Mouse (Mus musculus) left cerebral cortex, adult 2 months (tissue): ENCODE measurements at regions not wholly inside any gene's neighbourhood (a gene's known extent, or its start where the extent isn't known, plus 50 kb on each side); places are given as distances from the start of the nearest gene placed in this dataset.

Experiments used
- DNase-seq, 2 experiments: peaks; one replicate each; pipeline ENCODE4 v3.0.0; 2021 to 2022; ENCODE audit warnings: low spot score in 2 of 2, mixed read lengths in 1 of 2; ENCODE audit errors: extremely low spot score in 1 of 2
- H3K27ac ChIP-seq: fragments of 200-600 bp; 2 replicates; pipeline ENCODE4 v1.8.1; 2022
- H3K4me3 ChIP-seq: fragments of 200-600 bp; 2 replicates; pipeline ENCODE4 v1.8.1; 2022
- CTCF ChIP-seq: fragments of 200-600 bp; IDR thresholded peaks from 2 replicates; pipeline ENCODE4 v1.8.1; 2022; ENCODE audit warnings: antibody characterized with exemption, mild to moderate bottlenecking, moderate library complexity
- intact Hi-C: fragments of 180-260 bp; cut with DNase I; formaldehyde crosslinking; loops from one replicate; pipeline ENCODE4 v1.15.1; 2025

DNA sequence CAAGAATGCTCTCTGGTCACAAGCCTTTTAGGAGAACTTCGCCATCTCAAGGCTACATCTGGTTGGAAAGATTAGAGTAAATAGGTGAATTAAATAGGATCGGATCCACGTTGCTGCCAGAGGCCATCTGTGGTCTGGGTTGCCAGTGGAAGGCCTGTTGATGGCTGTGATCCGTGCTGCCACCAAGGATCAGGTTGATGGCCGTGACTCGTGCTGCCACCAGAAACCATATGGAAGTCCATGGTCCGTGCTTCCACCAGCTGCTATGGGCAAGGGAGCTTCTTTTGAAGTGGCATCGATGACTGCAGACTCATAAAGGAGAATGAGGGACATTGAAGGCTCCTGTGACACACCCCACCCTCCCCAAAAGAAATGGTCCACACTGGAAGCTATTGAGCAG is 79.6 kb downstream of the Atp1a1 start:
- H3K4me3 ChIP-seq: no peak overlapping the region
- no peak for TF ChIP-seq CTCF
- intact Hi-C loops: no loop called here
- no peak overlapping the region for H3K27ac ChIP-seq
- no peak for DNase-seq

- intact Hi-C loops: no loop called here
Observed at GRCm38 (mm10) chr3:101524444-101524843, 80.0 kb downstream of the Atp1a1 start.

GRCm38 (mm10) chr3:101523239-101523638 is 81.2 kb downstream of the Atp1a1 start:
- no peak overlapping the region for H3K27ac ChIP-seq
- TF ChIP-seq CTCF: no peak
- no peak for DNase-seq
- H3K4me3 ChIP-seq: no peak overlapping the region
- intact Hi-C loops: no loop called here

More at GRCm38 (mm10) chr3:101524444-101524843, 80.0 kb downstream of the Atp1a1 start:
- TF ChIP-seq CTCF: no peak
- Histone ChIP-seq H3K4me3 (no peak overlapping the region), H3K27ac (no peak overlapping the region)
- no peak for DNase-seq

DNA sequence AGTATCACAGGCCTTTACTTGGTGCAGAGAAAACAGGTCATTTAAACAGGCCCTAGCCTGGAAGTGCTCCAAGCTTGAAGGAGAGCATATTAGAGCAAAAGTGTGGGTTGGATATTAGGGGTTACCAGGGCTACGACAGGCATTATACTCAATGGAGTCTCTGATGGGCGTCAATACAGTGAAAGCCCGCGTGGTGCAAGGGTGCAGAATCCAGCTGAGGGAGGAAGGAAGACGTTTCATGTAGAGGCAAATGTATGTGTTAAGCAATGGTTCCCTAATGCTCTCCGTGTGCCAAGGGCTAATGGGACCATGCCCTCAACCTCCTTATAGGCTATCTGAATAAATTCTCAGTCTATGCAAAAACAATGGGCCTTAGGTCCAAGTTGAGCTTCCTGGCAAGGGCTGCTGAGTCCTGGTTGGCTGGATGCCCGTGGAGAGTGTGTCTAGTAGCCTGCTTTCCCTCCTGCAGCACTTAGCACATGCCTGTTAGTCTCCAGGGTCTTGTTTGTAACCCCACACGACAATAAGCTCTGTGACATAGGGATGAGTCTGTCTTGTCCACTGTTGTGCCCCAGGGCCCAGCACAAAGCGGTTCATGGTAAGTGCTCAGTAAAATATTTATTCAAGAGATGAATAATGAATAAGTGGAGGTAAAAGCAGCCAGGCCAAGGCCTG is 82.1 kb downstream of the Atp1a1 start:
- H3K27ac ChIP-seq: no peak overlapping the region
- H3K4me3 ChIP-seq: no peak overlapping the region
- no peak for DNase-seq
- TF ChIP-seq CTCF: no peak
- intact Hi-C loops: no loop called here

GRCm38 (mm10) chr3:101521155-101521554 is 83.3 kb downstream of the Atp1a1 start:
- no peak overlapping the region for H3K4me3 ChIP-seq
- intact Hi-C loops: no loop called here
- DNase-seq: no peak
- TF ChIP-seq CTCF: no peak
- no peak overlapping the region for H3K27ac ChIP-seq

DNA sequence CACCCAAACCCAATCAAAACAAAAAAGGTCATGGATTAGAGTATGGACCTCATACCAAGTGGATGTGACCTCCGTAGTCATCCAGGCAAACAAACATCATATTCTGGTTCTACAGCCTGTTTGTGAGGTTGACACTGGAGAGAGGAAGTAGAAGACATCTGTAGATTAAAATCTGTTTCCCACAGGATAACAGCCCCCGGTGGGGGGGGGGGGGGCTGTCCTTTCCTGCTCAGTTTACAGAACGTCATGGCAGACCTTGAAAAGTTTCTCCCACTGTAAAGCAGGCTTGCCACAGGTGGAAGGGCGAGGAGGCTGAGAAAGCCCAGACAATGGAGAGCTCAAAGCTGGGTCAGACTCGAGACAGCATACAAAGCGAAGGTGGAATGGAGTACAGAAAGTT is 84.4 kb downstream of the Atp1a1 start:
- no peak for DNase-seq
- intact Hi-C loops: no loop called here
- Histone ChIP-seq H3K27ac (no peak overlapping the region), H3K4me3 (no peak overlapping the region)
- TF ChIP-seq CTCF: no peak

DNA sequence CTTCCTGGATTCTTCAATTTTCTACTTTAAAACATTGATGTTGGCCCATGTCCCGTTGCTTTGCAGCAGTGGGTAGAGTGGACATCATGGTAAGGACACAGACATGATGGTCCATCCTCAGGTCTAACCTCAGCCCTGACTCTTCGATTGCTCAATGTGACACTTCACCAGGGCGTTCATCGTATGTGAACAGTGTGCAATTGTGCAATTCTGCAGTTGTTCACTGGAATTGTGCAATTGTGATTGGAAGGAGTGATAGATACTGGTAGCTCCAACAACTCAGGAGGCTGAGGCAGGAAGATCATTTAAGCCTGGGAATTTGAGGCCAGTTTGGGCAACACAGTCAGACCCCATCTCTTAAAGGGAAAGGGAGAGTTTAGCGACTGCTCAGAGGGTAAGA is 84.9 kb downstream of the Atp1a1 start:
- no peak for TF ChIP-seq CTCF

DNA sequence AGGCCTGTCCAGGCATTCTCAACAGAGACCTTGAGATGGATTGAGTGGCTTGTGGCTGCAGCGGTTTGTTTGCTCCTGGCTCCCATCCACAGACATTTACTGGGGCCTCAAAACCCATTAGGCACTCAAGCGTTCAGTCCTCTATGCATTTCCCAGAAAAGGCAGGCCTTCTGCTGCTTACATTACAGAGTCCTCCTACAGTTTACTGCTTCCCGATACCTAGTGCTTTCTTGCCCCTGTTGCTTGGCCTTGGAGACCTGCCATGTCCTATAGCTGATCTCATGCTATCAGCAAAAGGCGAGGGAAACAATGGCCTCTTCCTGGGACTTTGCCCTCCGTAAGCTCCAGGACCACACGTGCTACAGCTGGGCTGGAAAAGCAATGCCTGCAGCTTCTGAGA is 85.7 kb downstream of the Atp1a1 start:
- H3K4me3 ChIP-seq: no peak overlapping the region
- no peak for TF ChIP-seq CTCF
- H3K27ac ChIP-seq: no peak overlapping the region
- intact Hi-C loops: loop anchor here (5.0 kb wide), 1 partner anchor 43 kb away; no protein-coding TSS in a partner anchor
- DNase-seq: no peak

More for the DNA sequence above, 84.9 kb downstream of the Atp1a1 start:
- Histone ChIP-seq H3K4me3 (no peak overlapping the region), H3K27ac (no peak overlapping the region)
- no peak for DNase-seq
- intact Hi-C loops: loop anchor here (5.0 kb wide), 1 partner anchor 43 kb away; no protein-coding TSS in a partner anchor

DNA sequence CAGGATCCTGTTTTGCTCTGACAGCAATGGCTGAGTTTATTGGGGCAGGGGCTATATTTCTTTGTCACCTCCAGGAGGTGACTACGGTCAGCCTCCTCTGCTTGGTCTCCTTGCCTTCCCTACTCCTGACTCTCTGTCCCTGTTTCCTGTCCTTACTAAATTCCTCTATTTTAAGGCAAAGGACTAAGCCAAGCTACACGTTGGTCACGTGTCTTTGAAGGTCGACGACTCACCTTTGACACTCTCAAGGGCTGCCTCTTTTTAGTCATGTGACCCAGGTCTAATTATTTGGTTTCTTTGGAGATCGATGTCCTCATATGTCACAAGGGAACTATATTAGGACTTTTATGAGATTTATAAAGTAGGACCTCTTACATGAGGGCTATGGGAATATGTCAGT is 86.9 kb downstream of the Atp1a1 start:
- no peak for TF ChIP-seq CTCF
- H3K27ac ChIP-seq: no peak overlapping the region
- intact Hi-C loops: loop anchor here (5.0 kb wide), 1 partner anchor 45 kb away; no protein-coding TSS in a partner anchor
- no peak for DNase-seq
- H3K4me3 ChIP-seq: no peak overlapping the region

DNA sequence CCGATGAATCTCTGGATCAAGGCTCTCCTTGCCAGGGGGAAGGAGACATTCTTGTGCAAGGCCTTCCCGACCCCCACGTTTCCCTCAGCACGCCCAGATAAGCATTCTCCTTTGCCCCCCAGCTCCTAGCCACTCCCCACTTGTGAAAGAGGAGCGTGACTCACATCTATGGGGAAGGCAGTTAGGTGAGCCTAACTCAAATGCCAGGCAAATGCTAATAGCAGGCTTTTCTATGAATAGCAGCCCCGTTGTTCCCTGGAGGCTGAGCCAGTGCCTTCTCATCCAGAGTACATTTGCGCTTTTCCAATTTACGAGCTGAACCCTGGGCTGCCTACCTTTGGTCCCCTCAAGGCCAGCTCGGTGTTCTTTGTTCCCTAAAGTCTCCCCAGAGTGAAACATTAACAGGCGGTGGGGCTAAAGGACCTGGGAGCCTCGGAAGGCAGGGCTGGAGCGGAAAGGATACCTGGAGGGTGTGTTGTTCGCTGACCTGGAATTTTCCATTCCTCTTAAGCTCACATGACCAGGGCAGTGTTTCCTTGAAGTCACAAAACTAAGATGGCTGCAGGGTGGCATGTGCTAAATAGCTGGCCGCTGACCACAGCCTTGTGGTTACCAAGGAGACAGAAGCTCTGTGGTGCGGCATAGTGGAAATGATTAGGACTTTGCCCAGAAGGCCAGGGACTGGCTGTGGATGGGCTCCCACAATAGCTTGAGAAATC is 87.5 kb downstream of the Atp1a1 start:
- H3K4me3 ChIP-seq: no peak overlapping the region
- DNase-seq: no peak
- H3K27ac ChIP-seq: no peak overlapping the region
- TF ChIP-seq CTCF: no peak
- intact Hi-C loops: loop anchor here (5.0 kb wide), 1 partner anchor 45 kb away; no protein-coding TSS in a partner anchor

DNA sequence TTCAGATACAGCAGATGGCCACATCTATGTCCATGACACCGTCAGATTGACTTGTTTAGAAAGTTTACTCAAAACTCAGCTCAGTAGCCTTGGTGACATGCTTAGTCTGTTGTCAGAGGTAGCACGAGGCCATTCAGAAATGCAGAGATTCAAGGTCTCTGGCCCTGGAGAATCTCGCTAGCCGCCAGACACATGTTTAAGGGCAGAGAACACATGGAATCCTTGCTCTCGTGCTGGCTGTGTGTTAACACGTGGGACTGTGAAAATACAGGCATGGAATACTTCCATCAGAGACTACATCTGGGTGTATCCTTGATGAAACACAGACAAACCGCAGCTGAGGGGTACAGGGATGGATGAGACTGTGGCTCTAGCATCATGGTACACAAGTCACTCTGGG is 88.9 kb downstream of the Atp1a1 start:
- intact Hi-C loops: loop anchor here (5.0 kb wide), 1 partner anchor 47 kb away; no protein-coding TSS in a partner anchor
- no peak for TF ChIP-seq CTCF
- no peak overlapping the region for H3K27ac ChIP-seq
- no peak for DNase-seq
- H3K4me3 ChIP-seq: no peak overlapping the region

DNA sequence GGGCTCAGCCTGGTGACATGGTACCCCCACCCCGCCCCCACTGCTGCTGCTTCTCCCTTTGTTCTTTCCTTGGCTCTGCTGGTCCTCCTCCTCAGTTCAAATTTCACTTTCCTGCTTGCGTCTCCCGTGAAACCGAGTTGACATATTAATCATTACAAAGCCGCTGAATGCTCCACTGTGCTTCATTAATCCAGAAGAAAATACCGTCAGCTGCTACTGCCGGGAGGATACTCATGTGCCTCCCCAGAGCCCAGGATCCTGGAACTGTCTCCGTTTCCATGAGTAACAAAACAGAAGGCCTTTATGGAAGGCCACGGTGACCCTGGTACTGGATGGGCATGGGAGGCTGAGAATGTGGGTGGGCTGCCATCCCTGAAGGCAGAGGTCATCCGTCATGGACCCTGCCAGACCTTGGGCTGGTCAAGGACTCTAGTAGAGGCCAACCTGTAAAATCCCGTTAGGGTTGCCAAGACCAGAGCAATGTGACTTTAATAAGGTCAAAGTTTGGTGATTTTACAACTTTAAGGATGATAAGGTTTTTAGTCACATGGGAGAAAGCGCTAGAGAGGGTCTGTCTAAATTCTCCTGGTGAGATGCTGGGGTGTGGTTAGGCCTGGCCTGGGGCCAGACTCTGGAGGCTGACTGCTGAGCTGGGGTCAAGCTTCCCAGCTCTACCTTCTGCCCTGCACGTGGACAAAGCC is 90.7 kb downstream of the Atp1a1 start:
- intact Hi-C loops: no loop called here
- TF ChIP-seq CTCF: no peak
- no peak overlapping the region for H3K27ac ChIP-seq
- DNase-seq: no peak
- no peak overlapping the region for H3K4me3 ChIP-seq
